Mouse (Mus musculus) forelimb bud, embryonic 11.5 days (tissue): ENCODE measurements around the gene Supt5.
A peak's percentile ranks its signal among the peaks of the same experiment; 100 is the strongest.

ENCODE experiments used
- DNase-seq: peaks from one replicate; pipeline ENCODE4 v3.0.0-alpha.2; 2012; ENCODE audit warnings: low read depth, low spot score

The Supt5 gene

GRCm38 (mm10) chr7:28353267-28353666 lies 14.7 kb upstream of the Supt5 start:
- DNase-seq: no peak

- DNase-seq: no peak
Measured at GRCm38 (mm10) chr7:28351676-28352191, 13.2 kb upstream of the Supt5 start.

- peak; percentile 98 for DNase-seq
Measured at GRCm38 (mm10) chr7:28350155-28350883, 11.8 kb upstream of the Supt5 start, which contains the start of gene Rps16. Gene Rps16 (plus strand): TSS chr7:28350652.

GRCm38 (mm10) chr7:28348601-28349000 lies 10.1 kb upstream of the Supt5 start:
- no peak for DNase-seq

- DNase-seq: no peak
Measured at GRCm38 (mm10) chr7:28347746-28348145, 9.2 kb upstream of the Supt5 start.

GRCm38 (mm10) chr7:28344637-28345036 lies 6.1 kb upstream of the Supt5 start:
- peak; percentile 80 for DNase-seq

- no peak for DNase-seq
Measured at GRCm38 (mm10) chr7:28341381-28341780, 2.8 kb upstream of the Supt5 start.

GRCm38 (mm10) chr7:28339213-28339917 lies 819 bp upstream of the Supt5 start:
- peak; percentile 44 for DNase-seq

- DNase-seq: no peak
Measured at GRCm38 (mm10) chr7:28335471-28335870, 3.1 kb downstream of the Supt5 start.

GRCm38 (mm10) chr7:28334534-28334933 lies 4.0 kb downstream of the Supt5 start:
- no peak for DNase-seq

GRCm38 (mm10) chr7:28328260-28328659 lies 10.3 kb downstream of the Supt5 start:
- DNase-seq: no peak

GRCm38 (mm10) chr7:28326457-28326856 lies 12.1 kb downstream of the Supt5 start:
- DNase-seq: no peak

- DNase-seq: no peak
Measured at GRCm38 (mm10) chr7:28325293-28325692, 13.3 kb downstream of the Supt5 start.

GRCm38 (mm10) chr7:28321974-28322720 lies 16.4 kb downstream of the Supt5 start:
- no peak for DNase-seq

GRCm38 (mm10) chr7:28318714-28319113 lies 19.8 kb downstream of the Supt5 start:
- DNase-seq: no peak

GRCm38 (mm10) chr7:28318036-28318435 lies 20.5 kb downstream of the Supt5 start:
- no peak for DNase-seq

- DNase-seq: peak; percentile 96
Measured at GRCm38 (mm10) chr7:28311926-28312543, 26.5 kb downstream of the Supt5 start, which contains the start of gene Timm50. Gene Timm50 (minus strand): TSS chr7:28312072.

GRCm38 (mm10) chr7:28311151-28311925 lies 27.2 kb downstream of the Supt5 start:
- DNase-seq: no peak

GRCm38 (mm10) chr7:28309737-28310136 lies 28.8 kb downstream of the Supt5 start:
- no peak for DNase-seq

- DNase-seq: no peak
Measured at GRCm38 (mm10) chr7:28306216-28306615, 32.3 kb downstream of the Supt5 start.

GRCm38 (mm10) chr7:28305641-28306040 lies 32.9 kb downstream of the Supt5 start:
- DNase-seq: no peak
